Mouse (Mus musculus): Measurements from ENCODE around the gene Zfp51.

DNA sequence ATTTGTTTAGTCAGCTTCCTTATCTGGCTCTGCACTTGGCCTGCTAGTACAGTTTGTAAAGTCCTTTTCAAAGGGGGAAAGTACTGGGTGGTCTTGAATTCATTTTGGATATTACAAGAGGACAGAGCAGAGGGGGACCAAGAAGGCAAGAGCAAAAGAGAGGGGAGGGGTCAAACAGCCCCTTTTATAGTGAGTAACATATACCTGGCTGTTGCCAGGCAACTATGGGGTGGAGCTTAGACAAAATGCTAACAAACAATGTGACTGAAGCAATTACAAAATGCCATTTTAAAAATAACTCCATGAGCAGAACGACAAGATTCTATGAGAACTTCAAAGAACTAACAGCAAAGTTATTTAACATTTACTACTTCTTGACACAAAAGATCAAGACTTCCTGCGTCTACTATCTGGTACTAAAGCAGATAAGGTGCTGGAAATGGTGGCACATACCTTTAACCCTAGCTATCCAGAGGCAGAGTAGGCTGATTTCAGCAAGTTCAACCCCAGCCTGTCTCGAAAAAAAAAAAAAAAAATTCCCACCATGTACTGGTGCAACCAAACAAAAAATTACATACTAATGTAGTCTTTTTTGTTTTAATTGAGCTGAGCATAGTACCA is 22.0 kb downstream of the Zfp51 start:
- TF ChIP-seq EP300 (IDR thresholded peaks at IDR 0.05; ENCODE audit: insufficient read depth, low read depth, low read length) (no peak), CTCF (IDR thresholded peaks at IDR 0.05) (no peak)

Measured in heart, adult 2 months (tissue).